Mouse (Mus musculus): ENCODE data around the gene Anapc7. TPM values are rescaled to one million over a fixed set of nuclear protein-coding genes. Genes with fewer than 3 reads are reported as not detected.
"Not testable (repeated sequence)": the region's sequence is repeated elsewhere in the genome, so short reads cannot be mapped to it uniquely, and the experiment has no call there.

Gene Anapc7
- polyA plus RNA-seq, 1 experiment from 2014 or later: 27.5 TPM

GRCm38 (mm10) chr5:122415465-122415864, 6.0 kb upstream of the Anapc7 start:
- no peak for DNase-seq
- ATAC-seq (ENCODE audit: low FRiP score, low TSS enrichment): no peak
- Histone ChIP-seq H3K4me1 (ENCODE audit: control insufficient read depth, insufficient read depth, low read length) (no peaks in the 10 kb centered on the region), H3K4me2 (ENCODE audit: low read length) (no peak overlapping the region), H3K36me3 (ENCODE audit: control insufficient read depth, insufficient read depth, low read length) (no peaks in the 10 kb centered on the region), H3K9ac (replicated peaks; ENCODE audit: low read length) (no peak overlapping the region), H3K27me3 (ENCODE audit: control insufficient read depth, insufficient read depth, low read length) (no peaks in the 10 kb centered on the region), H3K4me3 (replicated peaks; ENCODE audit: low read depth, low read length) (no peak overlapping the region), H3K9me3 (ENCODE audit: control insufficient read depth, low read length) (no peaks in the 10 kb centered on the region), H3K27ac (replicated peaks; ENCODE audit: low read depth, low read length) (no peak overlapping the region)
- WGBS: 89% methylated on average over 12 of the region's 12 CpGs

- not testable (repeated sequence) for ATAC-seq (ENCODE audit: low FRiP score, low TSS enrichment); H3K9me3 ChIP-seq (ENCODE audit: control insufficient read depth, low read length); H3K4me3 ChIP-seq (replicated peaks; ENCODE audit: low read depth, low read length); H3K27ac ChIP-seq (replicated peaks; ENCODE audit: low read depth, low read length); H3K9ac ChIP-seq (replicated peaks; ENCODE audit: low read length); H3K36me3 ChIP-seq (ENCODE audit: control insufficient read depth, insufficient read depth, low read length); H3K4me2 ChIP-seq (ENCODE audit: low read length); H3K27me3 ChIP-seq (ENCODE audit: control insufficient read depth, insufficient read depth, low read length); DNase-seq
- WGBS: 72% methylated on average over 4 of the region's 4 CpGs
- H3K4me1 ChIP-seq (ENCODE audit: control insufficient read depth, insufficient read depth, low read length): peaks cover 11% of the 10 kb centered on the region; the same call in 1 of the 2 replicates
These were observed 817 bp upstream of the Anapc7 start for GRCm38 (mm10) chr5:122420676-122421075.

- Histone ChIP-seq H3K4me1 (ENCODE audit: control insufficient read depth, insufficient read depth, low read length) (peaks cover 11% of the 10 kb centered on the region; the same call in 1 of the 2 replicates), H3K9me3 (ENCODE audit: control insufficient read depth, low read length) (no peaks in the 10 kb centered on the region), H3K4me3 (replicated peaks; ENCODE audit: low read depth, low read length) (peak overlapping the region; percentile 98), H3K9ac (replicated peaks; ENCODE audit: low read length) (peak overlapping the region; percentile 79), H3K36me3 (ENCODE audit: control insufficient read depth, insufficient read depth, low read length) (no peaks in the 10 kb centered on the region), H3K27ac (replicated peaks; ENCODE audit: low read depth, low read length) (peak overlapping the region; percentile 96), H3K4me2 (ENCODE audit: low read length) (peak overlapping the region; percentile 83), H3K27me3 (ENCODE audit: control insufficient read depth, insufficient read depth, low read length) (no peaks in the 10 kb centered on the region)
- under 1% methylated on average over 73 of the region's 73 CpGs for WGBS
- ATAC-seq (ENCODE audit: low FRiP score, low TSS enrichment): peak; percentile 85
- peak; percentile 95 for DNase-seq
These were observed 825 bp downstream of the Anapc7 start for GRCm38 (mm10) chr5:122422071-122422964.

GRCm38 (mm10) chr5:122423083-122423482, 1.6 kb downstream of the Anapc7 start:
- H3K4me2 ChIP-seq (ENCODE audit: low read length): peak overlapping the region; percentile 83
- H3K9me3 ChIP-seq (ENCODE audit: control insufficient read depth, low read length): no peaks in the 10 kb centered on the region
- DNase-seq (no peak), ATAC-seq (ENCODE audit: low FRiP score, low TSS enrichment) (no peak)
- no peak overlapping the region for H3K27ac ChIP-seq (replicated peaks; ENCODE audit: low read depth, low read length)
- peaks cover 3% of the 10 kb centered on the region for H3K36me3 ChIP-seq (ENCODE audit: control insufficient read depth, insufficient read depth, low read length)
- H3K27me3 ChIP-seq (ENCODE audit: control insufficient read depth, insufficient read depth, low read length): no peaks in the 10 kb centered on the region
- peak overlapping the region; percentile 98 for H3K4me3 ChIP-seq (replicated peaks; ENCODE audit: low read depth, low read length)
- WGBS: 33% methylated on average over 15 of the region's 15 CpGs
- peaks cover 11% of the 10 kb centered on the region; the same call in 1 of the 2 replicates for H3K4me1 ChIP-seq (ENCODE audit: control insufficient read depth, insufficient read depth, low read length)
- peak overlapping the region; percentile 79 for H3K9ac ChIP-seq (replicated peaks; ENCODE audit: low read length)

GRCm38 (mm10) chr5:122425550-122425949, 4.1 kb downstream of the Anapc7 start:
- ATAC-seq (ENCODE audit: low FRiP score, low TSS enrichment) (no peak), DNase-seq (no peak)
- no peaks in the 10 kb centered on the region for H3K9me3 ChIP-seq (ENCODE audit: control insufficient read depth, low read length)
- 87% methylated on average over 2 of the region's 2 CpGs for WGBS
- peaks cover 11% of the 10 kb centered on the region; the same call in 1 of the 2 replicates for H3K4me1 ChIP-seq (ENCODE audit: control insufficient read depth, insufficient read depth, low read length)
- H3K27ac ChIP-seq (replicated peaks; ENCODE audit: low read depth, low read length): no peak overlapping the region
- H3K9ac ChIP-seq (replicated peaks; ENCODE audit: low read length): no peak overlapping the region
- H3K27me3 ChIP-seq (ENCODE audit: control insufficient read depth, insufficient read depth, low read length): no peaks in the 10 kb centered on the region
- peaks cover 25% of the 10 kb centered on the region for H3K36me3 ChIP-seq (ENCODE audit: control insufficient read depth, insufficient read depth, low read length)
- no peak overlapping the region for H3K4me2 ChIP-seq (ENCODE audit: low read length)
- no peak overlapping the region for H3K4me3 ChIP-seq (replicated peaks; ENCODE audit: low read depth, low read length)

GRCm38 (mm10) chr5:122430036-122430775, 8.7 kb downstream of the Anapc7 start:
- Histone ChIP-seq H3K4me2 (ENCODE audit: low read length) (no peak overlapping the region), H3K36me3 (ENCODE audit: control insufficient read depth, insufficient read depth, low read length) (peaks cover 71% of the 10 kb centered on the region), H3K4me3 (replicated peaks; ENCODE audit: low read depth, low read length) (no peak overlapping the region), H3K9ac (replicated peaks; ENCODE audit: low read length) (no peak overlapping the region), H3K9me3 (ENCODE audit: control insufficient read depth, low read length) (no peaks in the 10 kb centered on the region), H3K4me1 (ENCODE audit: control insufficient read depth, insufficient read depth, low read length) (no peaks in the 10 kb centered on the region), H3K27me3 (ENCODE audit: control insufficient read depth, insufficient read depth, low read length) (no peaks in the 10 kb centered on the region), H3K27ac (replicated peaks; ENCODE audit: low read depth, low read length) (no peak overlapping the region)
- DNase-seq (no peak), ATAC-seq (ENCODE audit: low FRiP score, low TSS enrichment) (no peak)
- 93% methylated on average over 4 of the region's 4 CpGs for WGBS

- H3K4me2 ChIP-seq (ENCODE audit: low read length): no peak overlapping the region
- no peaks in the 10 kb centered on the region for H3K27me3 ChIP-seq (ENCODE audit: control insufficient read depth, insufficient read depth, low read length)
- no peaks in the 10 kb centered on the region for H3K4me1 ChIP-seq (ENCODE audit: control insufficient read depth, insufficient read depth, low read length)
- H3K9me3 ChIP-seq (ENCODE audit: control insufficient read depth, low read length): no peaks in the 10 kb centered on the region
- 94% methylated on average over 8 of the region's 8 CpGs for WGBS
- H3K36me3 ChIP-seq (ENCODE audit: control insufficient read depth, insufficient read depth, low read length): peaks cover 81% of the 10 kb centered on the region
- DNase-seq (no peak), ATAC-seq (ENCODE audit: low FRiP score, low TSS enrichment) (no peak)
- no peak overlapping the region for H3K9ac ChIP-seq (replicated peaks; ENCODE audit: low read length)
- H3K27ac ChIP-seq (replicated peaks; ENCODE audit: low read depth, low read length): no peak overlapping the region
- H3K4me3 ChIP-seq (replicated peaks; ENCODE audit: low read depth, low read length): no peak overlapping the region
These were observed 9.7 kb downstream of the Anapc7 start for GRCm38 (mm10) chr5:122431221-122431620.

GRCm38 (mm10) chr5:122434541-122434940, 13.0 kb downstream of the Anapc7 start:
- Histone ChIP-seq H3K9ac (replicated peaks; ENCODE audit: low read length) (no peak overlapping the region), H3K27ac (replicated peaks; ENCODE audit: low read depth, low read length) (no peak overlapping the region), H3K4me1 (ENCODE audit: control insufficient read depth, insufficient read depth, low read length) (no peaks in the 10 kb centered on the region), H3K36me3 (ENCODE audit: control insufficient read depth, insufficient read depth, low read length) (peaks cover 99% of the 10 kb centered on the region), H3K27me3 (ENCODE audit: control insufficient read depth, insufficient read depth, low read length) (no peaks in the 10 kb centered on the region), H3K4me2 (ENCODE audit: low read length) (no peak overlapping the region), H3K4me3 (replicated peaks; ENCODE audit: low read depth, low read length) (no peak overlapping the region), H3K9me3 (ENCODE audit: control insufficient read depth, low read length) (no peaks in the 10 kb centered on the region)
- no peak for DNase-seq
- WGBS: 80% methylated on average over 4 of the region's 4 CpGs
- no peak for ATAC-seq (ENCODE audit: low FRiP score, low TSS enrichment)

All from midbrain, embryonic 14.5 days (tissue).